Mouse (Mus musculus) layer of hippocampus, adult 18-20 months (tissue): ENCODE data around the gene 1700034I23Rik. TPM values are rescaled to one million over a fixed set of nuclear protein-coding genes. Genes with fewer than 3 reads are reported as not detected.
A peak's percentile ranks its signal among the peaks of the same experiment; 100 is the strongest.
"Not testable (repeated sequence)": the region's sequence is repeated elsewhere in the genome, so short reads cannot be mapped to it uniquely, and the experiment has no call there.

ENCODE experiments used
- DNase-seq, 2 experiments: peaks; one replicate each; pipeline ENCODE4 v3.0.0; 2022; ENCODE audit warnings: low spot score in 2 of 2
- long read RNA-seq: library from polyadenylated mRNA; stranded (forward); transcript quantifications from one replicate; pipeline ENCODE4 v2.0.0, GENCODE M21; 2021
- total RNA-seq, 2 experiments: library from RNA; stranded (reverse); gene quantifications; 2 replicates each; pipeline ENCODE4 v1.2.3; 2021

The 1700034I23Rik gene
- total RNA-seq: under 1 TPM in 1 of 2 experiments, not detected in 1; 0.25 TPM
- long read RNA-seq: 0 reads

GRCm38 (mm10) chr3:40902443-40902842, at the start of gene 1700034I23Rik:
TSS of gene 1700034I23Rik (minus strand) at chr3:40902543.
- not testable (repeated sequence) for DNase-seq

- DNase-seq: no peak
These were observed 49.0 kb upstream of the 1700034I23Rik start for GRCm38 (mm10) chr3:40951365-40951764.

- DNase-seq: no peak
These were observed 48.4 kb upstream of the 1700034I23Rik start for GRCm38 (mm10) chr3:40950601-40951201.

- DNase-seq: peak; percentile 18 to 25
These were observed 47.7 kb upstream of the 1700034I23Rik start for GRCm38 (mm10) chr3:40949903-40950600.

- DNase-seq: peak; percentile 98 to 99
These were observed 47.0 kb upstream of the 1700034I23Rik start, which contains the start of gene Larp1b for GRCm38 (mm10) chr3:40949170-40949902. TSS of gene Larp1b (plus strand) at chr3:40949828.

GRCm38 (mm10) chr3:40939019-40939418, 36.7 kb upstream of the 1700034I23Rik start:
- DNase-seq: no peak

- DNase-seq: no peak
These were observed 36.2 kb upstream of the 1700034I23Rik start for GRCm38 (mm10) chr3:40938592-40938991.

GRCm38 (mm10) chr3:40938189-40938588, 35.8 kb upstream of the 1700034I23Rik start:
- DNase-seq: no peak

- DNase-seq: not testable (repeated sequence)
These were observed 8.0 kb downstream of the 1700034I23Rik start for GRCm38 (mm10) chr3:40894336-40894735.

GRCm38 (mm10) chr3:40893816-40894258, 8.5 kb downstream of the 1700034I23Rik start:
- peak; percentile 97 to 99 for DNase-seq

GRCm38 (mm10) chr3:40853123-40853738, 49.1 kb downstream of the 1700034I23Rik start:
- not testable (repeated sequence) for DNase-seq

Other genes starting within 250 kb of the 1700034I23Rik start
- gene Slc25a31, start 193.7 kb downstream of the 1700034I23Rik start, total RNA-seq: not detected
- gene Hspa4l, start 158.0 kb downstream of the 1700034I23Rik start, total RNA-seq: 100 to 1,000 TPM; 158 to 170 TPM
- gene Plk4, start 102.5 kb downstream of the 1700034I23Rik start, total RNA-seq: 1 to 10 TPM; 2.4 to 3.8 TPM
- gene Mfsd8, start 55.7 kb downstream of the 1700034I23Rik start, total RNA-seq: 10 to 100 TPM; 16.9 to 20.1 TPM
- gene Abhd18, start 55.6 kb downstream of the 1700034I23Rik start, total RNA-seq: 10 to 100 TPM; 10.2 to 12.4 TPM
- 10 to 100 TPM; 14.2 to 15.2 TPM for gene Larp1b, start 47.3 kb upstream of the 1700034I23Rik start, total RNA-seq
- gene Pgrmc2, start 180.5 kb upstream of the 1700034I23Rik start, total RNA-seq: 10 to 100 TPM; 60.5 to 61.7 TPM